Mouse (Mus musculus) adrenal gland, adult 8-10 months (tissue): ENCODE measurements at regions not wholly inside any gene's neighbourhood (a gene's known extent, or its start where the extent isn't known, plus 50 kb on each side); places are given as distances from the start of the nearest gene placed in this dataset.

Experiments used
- DNase-seq: peaks from one replicate; pipeline ENCODE4 v3.0.0; 2022

DNA sequence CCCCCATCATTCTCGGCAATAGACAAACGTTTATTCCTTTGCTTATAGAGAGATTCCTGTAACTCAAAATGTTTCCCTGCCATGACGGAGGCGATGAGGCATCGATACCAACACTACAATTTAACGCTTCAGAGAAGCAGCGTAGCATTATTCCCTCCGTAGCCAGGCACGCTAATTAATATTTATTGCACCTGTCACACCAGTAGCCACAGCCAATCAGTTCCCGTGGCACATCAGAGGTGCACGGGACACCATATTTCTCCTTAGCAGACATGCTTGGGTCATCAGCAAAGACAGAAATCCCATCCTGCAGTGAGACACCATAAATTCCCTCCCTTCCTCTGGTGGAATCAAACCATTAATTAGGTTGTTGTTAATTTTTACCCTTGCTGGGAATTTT lies 399.8 kb upstream of the Tmpo start:
- no peak for DNase-seq

DNA sequence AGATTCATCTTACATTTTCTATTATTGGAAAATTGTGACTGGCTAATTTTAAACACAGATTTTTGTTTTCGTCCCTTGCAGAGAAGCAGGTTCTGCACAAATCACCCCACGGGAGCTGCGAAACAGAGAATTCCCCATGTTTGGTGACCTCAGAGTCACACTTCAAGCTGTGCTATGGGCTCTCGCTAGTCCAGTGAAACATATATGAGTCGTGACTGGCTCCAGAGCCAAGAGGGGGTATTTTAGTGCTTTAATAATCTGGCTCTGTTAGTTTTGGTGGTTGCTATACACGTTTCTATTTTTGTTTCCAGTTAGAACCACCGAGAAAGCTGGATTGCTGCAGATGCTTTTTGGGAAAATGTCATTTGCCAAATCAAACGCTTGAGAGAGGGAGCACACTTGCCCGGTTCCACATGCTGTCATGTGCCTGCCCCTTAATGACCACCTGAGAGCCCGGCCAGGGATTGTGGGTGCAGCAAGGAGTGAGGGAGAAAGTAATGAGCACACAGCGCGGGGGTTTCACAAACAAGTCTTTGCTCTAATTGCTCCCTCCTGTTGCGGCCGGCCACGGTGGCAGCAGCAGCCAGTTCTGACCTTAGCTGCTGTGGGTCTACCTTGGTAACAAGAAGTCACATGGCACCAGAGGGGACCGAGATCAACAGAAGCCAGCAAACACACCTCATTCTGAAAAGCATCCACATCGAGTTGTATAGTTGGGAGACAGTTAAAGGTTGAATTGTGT lies 394.4 kb upstream of the Tmpo start:
- no peak for DNase-seq

DNA sequence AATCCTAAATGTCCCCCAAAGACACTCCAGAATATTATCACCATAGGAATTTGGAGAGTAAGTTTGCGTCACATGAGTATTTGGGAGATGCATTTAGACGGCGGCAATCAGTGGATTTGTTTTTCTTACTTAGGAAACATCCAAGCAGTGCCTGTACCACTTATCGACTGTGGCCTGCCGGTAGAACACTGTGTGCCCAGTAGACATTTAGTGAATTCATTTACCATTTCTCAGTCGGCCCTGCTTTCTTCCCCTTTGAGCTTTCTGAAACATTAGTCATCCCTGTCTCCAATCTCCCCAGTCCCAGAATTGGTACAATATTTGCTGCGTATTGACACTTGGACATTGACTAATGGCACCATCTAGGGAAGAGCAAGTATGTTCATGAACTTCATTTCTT lies 391.7 kb upstream of the Tmpo start:
- DNase-seq = no peak

DNA sequence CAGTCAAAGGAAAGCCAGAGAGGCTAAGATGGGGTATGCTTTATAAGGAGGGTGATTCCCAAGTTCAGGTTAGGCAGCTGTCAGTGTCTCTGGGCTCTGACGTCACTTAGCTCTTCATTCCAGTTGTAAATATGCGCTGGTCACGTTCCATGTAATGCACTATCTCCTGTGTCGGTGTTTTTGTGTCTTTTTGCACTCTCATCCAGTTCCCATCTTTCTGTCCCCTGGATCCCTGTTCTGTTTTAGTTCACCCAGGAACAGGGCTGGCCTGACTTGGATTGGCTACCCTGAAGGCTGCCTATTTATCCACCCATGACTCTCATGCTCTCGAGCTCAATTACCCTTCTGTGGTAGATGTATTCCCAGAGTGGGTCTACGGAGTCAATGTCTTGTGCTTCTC lies 387.9 kb upstream of the Tmpo start:
- no peak for DNase-seq

DNA sequence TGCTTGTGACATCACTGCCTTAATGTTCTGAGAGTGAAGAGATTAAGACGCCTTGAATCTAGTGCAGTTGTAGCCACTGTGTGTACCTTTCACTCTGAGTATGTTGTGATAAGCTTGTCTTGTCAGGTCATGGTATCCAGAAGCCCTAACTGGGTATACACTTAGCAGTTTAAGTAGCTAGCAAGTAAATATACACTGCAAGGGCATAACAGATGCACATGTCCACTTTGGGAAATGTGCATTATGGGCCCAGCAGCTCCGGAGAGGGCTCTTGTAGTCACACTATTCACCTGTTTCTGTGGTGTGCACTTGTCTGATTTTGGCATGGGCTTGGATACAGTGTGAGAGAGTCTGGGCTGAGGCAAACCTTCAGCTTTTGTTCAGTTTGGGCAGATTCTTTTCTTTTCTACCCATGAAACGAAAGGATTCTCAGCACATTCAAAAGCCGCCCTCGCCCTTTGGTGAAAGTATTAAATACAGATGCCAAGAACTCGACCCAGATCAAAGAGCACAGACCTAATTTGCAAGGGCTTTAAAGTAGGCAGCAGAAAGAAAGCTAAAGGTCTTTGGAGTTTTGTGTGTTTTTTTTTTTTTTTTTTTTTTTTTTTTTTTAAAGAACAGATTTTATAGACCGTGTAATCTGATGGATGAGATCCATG lies 385.1 kb upstream of the Tmpo start:
- no peak for DNase-seq

DNA sequence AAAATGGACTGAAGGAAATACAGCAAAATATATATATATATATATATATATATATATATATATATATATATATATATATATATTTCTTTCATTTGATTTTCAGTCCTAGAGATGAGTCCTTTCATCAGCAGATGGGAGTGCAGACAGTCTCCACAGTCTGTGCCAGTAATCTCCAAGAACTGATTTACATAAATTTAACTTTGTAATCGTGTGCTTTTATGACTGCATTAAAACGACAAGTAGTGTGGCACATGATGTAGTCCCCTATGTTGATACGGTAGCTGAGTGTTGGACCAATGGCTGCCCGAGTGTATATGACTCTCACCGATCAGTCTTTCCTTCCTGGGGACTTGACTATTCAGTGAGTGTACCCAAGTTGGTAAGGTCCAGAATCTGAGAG lies 378.2 kb upstream of the Tmpo start:
- no peak for DNase-seq

DNA sequence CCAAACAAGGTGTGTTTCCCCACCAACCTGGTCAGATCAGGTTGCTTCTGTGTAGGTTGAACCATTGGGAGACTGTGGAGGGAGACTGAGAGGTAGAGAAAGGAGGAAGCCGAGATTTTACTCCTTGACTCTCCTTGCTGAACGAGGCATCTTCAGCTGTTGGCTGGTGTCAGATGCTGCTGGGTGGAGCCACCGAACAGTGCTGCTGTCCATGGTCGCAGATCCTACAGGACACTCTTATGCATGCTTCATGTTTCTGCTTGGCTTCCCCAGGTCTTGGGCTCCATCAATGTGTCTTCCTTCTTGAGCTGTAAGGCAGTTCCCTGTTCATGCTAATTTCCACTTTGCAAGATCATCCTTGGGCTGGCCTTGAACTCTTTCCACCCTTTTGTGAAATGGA lies 367.0 kb upstream of the Tmpo start:
- no peak for DNase-seq

DNA sequence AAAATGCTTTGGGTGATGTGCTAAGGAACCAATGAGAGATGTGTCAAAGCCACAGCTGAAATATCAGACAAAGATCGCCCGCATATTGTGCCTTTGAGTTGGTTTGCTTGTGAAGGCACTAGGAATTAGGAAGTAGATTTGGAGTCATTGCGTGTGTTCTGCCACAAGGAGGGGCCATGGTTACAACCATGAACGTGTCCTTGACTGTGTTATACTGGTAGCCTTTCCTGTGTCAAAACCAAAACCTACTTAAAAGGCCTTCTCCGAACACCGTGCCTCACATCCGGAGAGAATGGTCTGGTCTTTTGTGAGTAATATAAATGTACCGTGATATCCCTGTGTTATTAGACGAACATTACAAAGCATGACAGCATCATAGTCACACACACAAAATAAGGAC lies 365.0 kb upstream of the Tmpo start:
- DNase-seq = peak; percentile 12

DNA sequence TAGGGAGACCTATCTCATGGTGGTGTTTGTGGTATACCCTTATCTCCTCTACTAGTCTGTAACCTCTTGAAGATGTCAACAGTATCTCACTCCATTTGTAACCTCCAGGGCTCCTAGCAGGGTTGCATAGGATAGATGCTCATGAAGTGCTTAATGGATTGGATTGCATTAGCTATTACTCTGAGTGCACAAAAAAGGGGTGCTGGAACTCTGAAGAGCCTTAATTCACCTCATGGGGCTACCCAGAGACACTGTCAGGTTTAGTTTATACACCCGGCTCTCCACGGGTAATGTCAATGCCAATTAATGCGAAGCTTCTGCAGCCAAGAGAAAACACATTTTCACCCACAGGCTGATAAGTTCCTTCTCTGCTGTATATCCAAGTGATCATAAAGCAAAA lies 364.3 kb upstream of the Tmpo start:
- no peak for DNase-seq

DNA sequence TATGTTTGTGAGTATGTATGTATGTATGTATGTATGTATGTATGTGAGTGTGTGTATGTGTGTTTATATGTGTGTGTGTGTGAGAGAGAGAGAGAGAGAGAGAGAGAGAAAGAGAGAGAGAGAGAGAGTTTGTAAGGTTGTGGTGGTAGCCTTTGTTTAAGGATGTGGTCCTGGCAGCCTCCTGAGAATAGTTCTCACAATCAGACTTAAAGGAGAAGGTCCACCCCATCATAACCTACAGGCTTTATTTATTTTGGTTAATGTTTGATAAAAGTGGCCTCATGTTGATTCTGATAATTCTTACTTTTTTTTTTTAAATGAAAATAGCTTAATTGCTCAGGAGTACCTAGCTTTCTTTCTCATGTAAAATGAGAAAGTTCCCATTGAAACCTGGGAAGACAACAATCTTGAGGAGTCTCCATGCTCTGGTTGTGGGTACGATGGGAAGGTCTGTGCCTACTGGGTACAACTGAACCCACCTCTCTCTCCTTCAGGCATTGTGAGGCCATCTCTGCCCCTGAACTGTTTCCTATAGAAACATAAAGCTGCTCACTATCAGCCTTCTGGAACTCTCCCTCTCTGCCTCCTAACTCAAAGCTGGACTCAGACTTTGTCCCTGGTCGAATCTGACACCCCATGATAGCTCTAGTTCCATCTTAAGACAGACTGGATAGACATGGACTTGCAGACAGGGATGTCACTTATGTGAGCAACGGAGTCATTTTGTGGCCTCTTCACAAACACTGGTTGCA lies 362.2 kb upstream of the Tmpo start:
- DNase-seq = no peak

DNA sequence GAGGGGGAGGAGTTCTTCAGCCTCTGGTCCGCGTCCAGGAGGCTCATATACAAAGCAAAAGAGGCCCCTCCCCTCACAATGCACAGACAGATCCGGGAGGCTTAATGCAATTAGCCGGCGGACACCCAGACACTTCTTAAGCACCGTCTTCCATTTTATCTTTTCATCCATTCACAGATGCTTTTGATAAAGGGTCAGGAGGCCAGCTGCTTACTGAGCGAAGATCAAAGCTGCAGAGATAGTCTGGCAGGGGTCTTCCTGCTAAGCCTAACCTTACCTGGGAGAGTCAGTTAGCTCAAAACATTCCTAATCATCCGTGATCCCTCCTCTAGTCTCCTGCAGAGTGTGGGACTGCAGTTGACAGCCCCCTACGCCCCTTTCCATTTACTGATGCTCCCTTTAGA lies 361.1 kb upstream of the Tmpo start:
- DNase-seq = no peak

DNA sequence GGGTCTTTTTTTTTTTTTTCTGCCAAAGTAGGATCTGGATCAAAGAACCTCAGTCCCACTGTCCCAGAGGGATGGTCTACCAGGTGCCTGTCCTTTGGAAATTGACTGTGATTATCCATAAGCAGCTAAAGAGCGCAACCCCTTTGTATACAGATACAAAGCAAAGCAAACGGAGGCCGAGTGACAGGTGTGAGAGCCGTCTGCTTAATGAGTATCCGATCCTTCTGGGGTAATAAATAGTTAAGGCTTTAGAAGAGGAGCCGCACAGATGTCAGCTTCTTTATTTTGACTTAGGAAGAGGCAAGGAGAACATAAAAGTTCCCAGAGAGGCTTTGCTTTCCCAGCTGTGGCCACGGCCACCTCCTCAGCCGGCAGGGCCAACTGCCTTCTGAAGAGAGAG lies 356.1 kb upstream of the Tmpo start:
- DNase-seq = no peak

DNA sequence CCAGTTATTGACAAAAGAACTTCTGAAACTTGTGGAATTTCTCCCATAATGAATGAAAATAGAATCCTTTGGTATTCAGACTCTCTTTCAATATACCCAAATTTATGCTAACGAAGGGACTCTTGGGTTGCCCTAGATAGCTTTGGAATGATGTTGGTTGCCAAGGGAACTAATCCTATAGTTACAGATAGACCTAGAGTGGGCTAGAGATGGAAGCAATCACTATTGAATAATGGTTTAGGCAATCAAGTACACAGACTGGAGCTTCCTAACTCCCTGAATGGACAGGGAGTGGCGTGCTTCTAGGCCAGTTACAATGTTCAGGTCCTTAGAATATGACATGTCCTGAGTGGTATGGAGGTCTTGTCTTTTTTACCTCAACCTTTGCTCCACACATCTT lies 354.3 kb upstream of the Tmpo start:
- DNase-seq = no peak

DNA sequence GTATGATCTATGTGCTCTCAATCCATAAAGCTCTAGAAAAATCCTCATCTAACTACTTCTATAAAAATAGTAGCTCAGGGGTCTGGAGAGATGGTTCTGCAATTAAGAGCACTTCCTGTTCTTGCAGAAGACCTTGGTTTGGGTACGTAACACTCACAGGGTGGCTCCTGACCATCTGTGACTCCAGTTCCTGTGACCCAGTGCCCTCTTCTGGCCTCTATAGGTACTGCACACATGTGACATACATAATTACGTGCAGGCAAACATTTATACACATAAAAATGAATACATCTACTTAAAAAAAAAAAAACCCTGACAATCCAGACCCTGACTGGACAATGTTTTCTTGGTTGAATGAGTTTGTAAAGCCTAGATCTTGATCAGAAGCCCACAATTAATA lies 347.2 kb upstream of the Tmpo start:
- DNase-seq = no peak

DNA sequence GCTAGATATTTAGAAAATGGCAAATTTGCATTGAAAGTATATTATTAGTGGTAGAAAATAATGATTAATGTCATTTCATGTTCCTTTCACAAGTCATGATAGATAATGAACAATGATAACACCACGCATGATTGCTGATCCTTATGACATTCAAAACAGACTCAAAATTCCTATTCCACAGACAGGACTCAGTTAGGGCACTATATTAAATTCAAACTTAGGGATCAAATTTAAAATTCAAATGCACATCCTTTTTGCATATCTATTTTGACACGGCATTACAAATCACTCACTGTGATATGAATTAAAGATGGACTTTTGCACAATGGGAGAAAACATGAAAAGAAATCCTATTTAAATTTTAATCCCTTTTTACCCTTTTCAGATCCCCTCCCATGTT lies 340.1 kb upstream of the Tmpo start:
- DNase-seq = no peak

DNA sequence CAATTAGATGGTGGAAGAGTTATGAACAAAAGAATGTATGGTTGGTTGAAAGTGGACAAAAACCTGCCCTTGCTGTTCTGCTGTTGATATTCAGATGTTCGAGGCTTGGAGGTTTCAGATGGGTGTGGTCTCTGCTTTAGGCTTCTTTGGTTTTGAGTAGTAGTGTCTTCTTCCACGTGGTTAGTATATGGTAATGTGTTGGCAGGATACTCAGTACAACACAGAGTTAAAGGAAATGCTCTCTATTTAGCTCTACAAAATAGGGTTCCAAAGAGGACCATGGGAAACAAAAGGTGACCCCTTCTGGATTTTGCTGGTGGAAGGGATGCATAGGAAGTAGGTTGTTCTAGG lies 333.9 kb upstream of the Tmpo start:
- no peak for DNase-seq

DNA sequence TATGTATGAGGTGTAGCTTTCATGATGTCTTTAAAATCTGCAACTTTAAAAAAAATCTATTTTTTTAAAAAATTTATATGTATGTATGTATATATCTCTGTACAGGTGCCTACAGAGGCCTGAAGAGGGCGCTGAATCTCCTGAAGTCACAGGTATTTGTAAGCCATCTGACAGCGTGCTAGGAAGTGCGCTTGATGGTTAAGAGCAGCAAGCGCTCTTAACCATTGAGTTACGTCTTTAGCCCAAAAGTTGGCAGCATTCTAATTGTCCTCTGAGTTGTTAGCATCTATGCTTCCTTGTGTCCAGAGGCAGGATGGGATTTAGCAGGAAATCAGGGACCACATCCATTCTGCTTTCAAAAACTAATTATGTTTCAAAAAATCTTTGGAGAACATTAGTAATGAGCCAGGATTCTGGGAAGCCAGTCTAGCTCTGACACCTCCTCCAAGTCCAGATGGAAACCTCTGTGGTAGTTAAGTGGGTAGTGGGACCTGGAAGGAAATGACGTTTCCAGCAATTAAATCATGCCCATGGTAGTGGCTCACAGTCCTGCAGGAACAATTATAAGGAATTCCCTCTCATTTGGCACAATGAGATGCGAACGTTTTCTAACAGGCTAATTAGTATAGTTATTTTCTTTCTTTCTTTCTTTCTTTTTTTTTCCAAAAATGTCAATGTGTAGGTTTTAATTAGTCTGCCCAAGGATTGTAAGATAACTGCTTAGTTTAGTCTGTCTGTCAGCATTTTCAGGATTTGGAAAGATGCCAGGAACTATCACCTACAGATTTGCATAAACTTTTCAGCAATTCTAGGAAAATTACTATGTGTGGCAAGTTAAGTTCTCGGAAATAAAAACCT lies 333.3 kb upstream of the Tmpo start:
- DNase-seq = no peak

DNA sequence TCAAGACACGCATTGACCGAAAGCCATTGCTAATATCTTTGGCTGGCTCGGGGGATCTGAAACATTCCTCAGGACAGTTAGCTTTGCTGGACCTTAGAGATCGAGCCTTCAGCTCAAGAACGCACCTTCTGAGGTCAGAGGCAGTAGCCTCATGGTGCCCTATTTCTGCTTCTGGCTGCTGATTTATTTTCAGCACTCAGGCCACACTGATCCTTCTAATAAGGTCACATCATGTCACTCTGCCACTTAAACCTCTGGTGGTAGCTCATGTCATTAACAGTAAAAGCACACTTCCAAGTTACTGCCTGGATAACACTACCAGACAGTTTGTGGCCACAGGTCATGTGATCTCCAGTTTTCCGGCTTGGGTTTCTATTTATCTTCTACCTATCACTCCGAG lies 325.9 kb upstream of the Tmpo start:
- no peak for DNase-seq

DNA sequence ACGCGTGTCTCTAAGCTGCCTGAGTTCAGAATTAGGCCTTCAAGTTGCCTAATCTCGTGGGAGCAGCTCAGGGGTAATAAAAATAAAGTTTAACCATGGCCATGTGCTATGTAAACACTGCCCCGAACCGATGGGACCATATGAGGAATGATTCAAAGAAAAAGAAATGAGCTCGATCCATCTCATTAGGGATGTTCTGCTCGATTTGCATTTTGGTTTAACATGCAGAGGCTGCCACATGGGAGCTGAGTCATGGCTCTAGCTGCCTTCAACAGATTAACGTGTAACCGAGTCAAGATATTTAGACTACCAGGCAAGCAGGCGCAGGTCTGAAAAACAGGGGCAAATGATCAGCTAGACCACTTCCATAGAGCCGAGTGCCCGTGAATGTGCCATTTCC lies 323.8 kb upstream of the Tmpo start:
- no peak for DNase-seq

DNA sequence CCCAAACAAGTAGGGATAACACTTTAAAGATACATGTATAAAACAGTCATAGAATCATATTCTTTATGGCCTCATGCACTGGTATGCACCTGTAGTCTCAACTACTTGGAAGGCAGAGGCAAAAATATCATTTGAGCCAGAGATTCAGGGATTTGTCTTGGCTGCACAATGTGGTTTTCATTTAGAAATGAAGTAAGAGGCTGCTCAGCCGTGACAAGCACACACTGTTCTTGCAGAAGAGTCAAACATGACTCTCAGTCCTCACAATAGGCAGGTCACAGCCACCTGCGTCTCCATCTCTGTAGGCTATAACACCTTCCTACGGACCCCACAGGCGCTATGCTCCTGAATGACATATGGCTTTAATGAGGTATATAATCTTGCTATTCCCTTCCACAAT lies 317.4 kb upstream of the Tmpo start:
- DNase-seq = no peak

DNA sequence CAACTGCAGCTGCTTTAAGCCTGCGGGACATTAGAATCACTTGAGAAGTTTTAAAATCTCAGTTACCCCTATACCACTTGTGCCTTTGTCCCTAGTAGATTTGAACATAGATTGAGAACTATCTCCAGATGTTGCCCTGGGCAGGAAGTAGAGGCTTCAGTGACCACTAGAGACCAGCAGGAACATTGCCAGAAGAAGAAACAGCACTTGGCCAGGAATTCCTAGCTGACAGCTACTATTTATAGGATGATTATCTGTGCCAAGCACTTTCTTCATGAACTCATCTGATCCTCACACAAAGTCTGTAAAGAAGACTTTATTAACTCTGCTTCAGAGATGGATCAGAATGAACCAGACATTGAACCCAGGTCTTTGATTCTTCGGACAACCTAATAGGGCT lies 283.6 kb upstream of the Tmpo start:
- no peak for DNase-seq

DNA sequence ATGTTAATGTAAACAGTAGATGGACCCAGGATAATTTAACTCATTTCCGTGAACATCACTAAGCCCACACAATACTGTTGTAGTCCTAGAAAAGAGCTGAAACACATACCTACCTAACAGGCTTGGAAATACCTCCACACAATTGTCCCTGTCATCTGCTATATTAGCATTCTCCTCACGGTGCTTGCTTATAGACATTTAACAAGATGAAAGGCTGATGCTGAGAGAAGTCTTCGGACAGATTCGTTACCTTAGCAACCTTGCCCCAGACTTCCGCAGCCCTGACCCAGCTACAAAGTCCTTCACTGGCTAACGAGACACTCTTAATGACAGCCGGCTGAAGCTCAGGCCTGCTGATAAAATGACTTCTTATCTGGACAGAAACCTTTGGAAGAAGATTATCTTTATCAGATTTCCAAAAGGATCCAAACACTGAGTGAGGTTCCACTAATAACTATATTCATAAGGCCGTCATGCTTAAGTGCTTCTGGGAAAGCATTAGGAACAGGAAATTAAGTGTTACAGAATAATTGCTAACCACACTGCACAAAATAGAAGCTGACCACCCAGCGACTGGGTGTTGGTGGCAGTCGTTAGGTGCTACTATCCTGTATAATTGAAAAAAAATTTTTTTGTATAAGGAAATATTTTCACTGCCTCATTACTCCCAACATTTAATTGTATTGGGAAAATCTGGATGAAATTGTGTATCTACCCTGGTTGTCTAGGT lies 267.0 kb upstream of the Tmpo start:
- no peak for DNase-seq
